Mouse (Mus musculus): ENCODE measurements around the gene Zfp219.

DNA sequence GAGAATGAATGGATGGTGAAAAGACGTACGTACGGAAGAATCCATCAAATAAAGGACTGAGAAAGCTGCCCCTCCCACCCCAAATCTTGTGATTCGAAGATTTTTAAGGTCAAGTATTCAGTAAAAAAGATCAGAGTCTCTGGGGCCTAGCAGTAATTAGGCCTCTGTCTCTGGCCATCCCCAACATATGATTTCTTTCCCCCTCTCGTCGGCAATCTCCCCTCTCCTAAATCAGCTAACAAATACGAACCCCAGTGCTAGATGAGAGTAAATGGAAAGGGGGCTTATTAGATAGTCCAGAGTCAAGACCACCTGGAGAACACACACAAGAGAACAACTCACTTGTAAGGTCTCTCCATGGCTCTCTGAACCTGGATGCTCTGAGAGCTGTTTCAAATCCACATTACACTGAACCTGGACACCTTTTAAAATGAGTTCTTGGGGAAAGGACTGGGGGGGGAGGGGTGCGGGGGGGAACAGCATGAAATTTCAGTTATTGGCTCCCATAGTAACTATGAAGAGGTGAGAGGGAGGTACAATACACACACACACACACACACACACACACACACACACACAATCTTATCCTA, 7.4 kb downstream of the Zfp219 start:
- TF ChIP-seq E2F4 (IDR thresholded peaks at IDR 0.05; ENCODE audit: insufficient read depth) (no peak), CEBPB (IDR thresholded peaks at IDR 0.05; ENCODE audit: insufficient read depth, poor library complexity, severe bottlenecking) (no peak), POLR2A (IDR thresholded peaks at IDR 0.05; ENCODE audit: insufficient read length, low read depth) (no peak), USF1 (IDR thresholded peaks at IDR 0.05; ENCODE audit: low read depth) (no peak), TCF12 (IDR thresholded peaks at IDR 0.05; ENCODE audit: insufficient read depth, poor library complexity, severe bottlenecking) (no peak)
